Mouse (Mus musculus): ENCODE data around the gene Smad9.

Gene Smad9

DNA sequence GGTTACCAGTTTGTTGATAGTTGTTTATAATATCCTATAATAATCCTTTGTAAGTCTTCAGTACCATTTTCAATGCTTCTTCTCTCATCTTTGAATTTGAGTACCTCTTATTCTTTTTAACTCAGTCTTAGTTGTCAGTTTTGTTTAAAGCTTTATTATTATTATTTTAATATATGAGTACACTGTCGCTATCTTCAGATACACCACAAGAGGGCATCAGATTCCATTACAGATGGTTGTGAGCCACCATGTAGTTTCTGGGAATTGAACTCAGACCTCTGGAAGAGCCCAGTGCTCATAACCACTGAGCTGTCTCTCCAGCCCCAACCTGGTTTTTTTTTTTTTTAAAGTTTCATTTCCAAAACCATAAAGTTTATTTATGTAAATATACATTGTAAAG, 56.2 kb downstream of the Smad9 start:
- no peak for DNase-seq

DNA sequence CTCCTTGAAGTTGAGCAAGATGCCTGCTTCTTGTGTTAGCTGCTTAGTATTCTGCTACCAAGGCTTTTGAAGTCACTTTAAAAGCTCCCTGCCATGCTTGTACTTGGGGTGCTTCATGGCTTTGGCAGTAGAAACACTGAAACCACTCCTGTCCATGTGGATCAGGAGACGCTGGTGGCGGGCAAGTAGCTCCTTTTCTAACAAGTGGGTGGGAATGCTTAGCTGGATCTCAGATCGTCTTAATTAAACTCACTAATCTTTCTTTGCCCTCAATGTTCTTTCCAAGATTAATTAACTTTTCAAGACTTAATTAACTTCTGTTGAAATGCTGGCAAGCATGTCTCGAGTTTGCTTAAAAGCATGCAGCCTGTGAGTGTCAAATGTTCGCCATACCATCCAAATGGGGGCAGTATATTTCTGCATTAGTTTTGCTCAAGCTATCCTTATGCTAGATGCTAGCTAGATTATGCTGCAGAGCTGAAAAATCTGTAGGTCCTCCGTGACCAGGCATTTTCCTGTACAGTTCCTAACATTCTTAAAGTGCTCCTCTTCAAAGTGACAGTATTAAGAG, 58.1 kb downstream of the Smad9 start:
- no peak for DNase-seq

DNA sequence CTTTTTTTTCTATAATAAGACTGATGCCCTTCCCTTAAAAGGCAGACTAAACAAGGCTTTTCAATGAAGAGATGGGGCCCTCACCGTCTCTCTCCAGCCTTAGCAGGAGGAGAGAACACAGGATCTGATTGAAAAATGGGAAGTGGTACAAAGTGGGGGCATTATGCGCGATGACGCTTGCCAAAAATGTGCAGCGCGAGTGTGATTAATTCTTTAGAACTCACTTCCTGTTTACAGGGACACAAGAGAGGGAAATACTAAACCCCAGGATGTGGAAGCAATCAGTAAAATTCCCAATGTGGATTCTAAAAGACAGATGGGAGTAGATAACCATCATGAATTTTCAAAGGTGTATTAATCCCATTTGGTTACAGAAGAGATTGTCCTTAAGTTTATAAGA, 59.2 kb downstream of the Smad9 start:
- no peak for DNase-seq

DNA sequence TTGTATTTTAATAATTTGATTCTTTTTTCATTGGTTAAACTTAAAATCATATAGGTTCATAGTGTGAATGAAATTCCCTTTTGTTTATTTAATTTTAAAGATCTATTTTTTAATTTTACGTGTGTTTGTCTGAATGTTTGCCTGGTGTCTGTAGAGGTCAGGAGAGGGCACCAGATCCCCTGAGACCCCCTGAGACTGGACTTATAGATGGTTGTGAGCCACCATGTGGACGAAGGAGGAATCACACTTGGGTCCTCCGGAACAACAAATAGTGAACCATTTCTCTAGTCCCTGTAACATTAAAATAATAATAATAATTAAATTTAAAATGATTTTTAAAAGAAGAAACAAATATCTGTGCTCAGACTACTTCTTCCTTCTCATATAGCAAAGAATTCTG, 59.9 kb downstream of the Smad9 start:
- DNase-seq = no peak

DNA sequence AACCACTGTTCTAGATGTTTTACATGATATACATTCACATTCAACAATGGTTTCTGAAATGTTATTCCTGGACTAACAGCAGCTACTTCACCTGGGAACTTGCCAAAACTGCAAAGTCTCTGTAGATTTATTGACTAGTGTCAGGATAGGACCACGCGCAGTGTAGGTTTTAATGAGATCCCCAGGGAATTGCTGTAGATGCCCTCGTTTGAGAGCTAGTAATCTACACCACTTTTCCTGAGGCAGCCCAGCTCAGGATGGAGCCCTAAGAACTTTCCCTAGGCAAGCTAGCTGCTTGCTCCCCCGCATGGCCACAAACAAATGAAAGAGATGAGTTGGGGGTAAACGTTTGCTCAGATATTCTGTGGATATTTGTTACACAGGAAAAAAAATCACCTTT, 67.1 kb downstream of the Smad9 start:
- DNase-seq = no peak

DNA sequence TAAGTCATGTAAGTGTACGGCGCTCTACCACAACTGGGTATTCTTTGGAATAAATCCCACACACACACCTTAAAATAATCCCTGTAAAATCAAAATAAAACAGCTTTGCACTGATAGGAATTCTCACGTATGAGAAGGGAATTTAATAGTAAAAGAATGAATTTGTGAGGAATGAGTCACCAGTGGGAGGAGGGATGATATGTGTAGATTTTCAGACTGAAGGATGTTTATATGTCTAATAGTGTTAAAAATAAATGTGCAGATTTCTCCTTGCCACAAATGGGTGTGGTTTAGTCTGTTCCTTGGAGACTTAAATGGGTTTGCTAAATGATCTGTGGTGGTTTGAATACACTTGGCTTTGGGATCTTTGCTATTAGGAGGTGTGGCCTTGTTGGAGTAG, 77.1 kb downstream of the Smad9 start:
- no peak for DNase-seq

DNA sequence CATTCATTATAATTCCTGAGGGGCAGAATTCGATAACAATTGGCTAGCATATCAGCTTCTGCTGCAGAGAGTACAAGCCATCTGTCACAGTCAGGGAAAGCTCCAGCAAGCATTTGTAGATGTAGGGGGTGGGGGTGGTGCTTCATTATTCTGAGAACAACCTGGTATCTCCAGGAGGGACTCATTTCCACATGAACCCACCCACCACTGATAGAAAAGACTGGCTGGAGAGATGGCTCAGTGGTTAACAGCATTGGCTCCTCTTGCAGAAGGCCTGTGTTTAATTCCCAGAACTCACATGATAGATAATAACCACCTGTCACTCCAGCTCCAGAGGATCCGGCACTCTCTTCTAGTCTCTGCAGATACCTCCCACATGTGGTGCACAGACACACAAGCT, 80.0 kb downstream of the Smad9 start:
- DNase-seq = peak; percentile 25

Measured in right cerebral cortex, postnatal 25 days (tissue).